Mouse (Mus musculus) small intestine, adult 2 months (tissue): ENCODE results near the gene Me3.

Source experiments
- CTCF ChIP-seq: fragments of 200-500 bp; IDR thresholded peaks from 2 replicates; pipeline ENCODE4 v1.5.1; 2012; ENCODE audit warnings: low read depth, mild to moderate bottlenecking, control low read depth, inconsistent platforms, low read length, moderate library complexity, mixed read lengths; ENCODE audit not compliant: insufficient replicate concordance, insufficient read length; ENCODE audit errors: extremely low read depth
- POLR2A ChIP-seq: fragments of 200-500 bp; IDR thresholded peaks from 2 replicates; pipeline ENCODE4 v1.6.1; 2012; ENCODE audit warnings: low read depth, mild to moderate bottlenecking, control low read depth, inconsistent platforms, low read length, moderate library complexity

- no peak for TF ChIP-seq CTCF
- TF ChIP-seq POLR2A: no peak
Observed at GRCm38 (mm10) chr7:89590542-89591251, 41.5 kb upstream of the Me3 start.
